Mouse (Mus musculus): ENCODE measurements around the gene Stk24. TPM values are rescaled to one million over a fixed set of nuclear protein-coding genes. Genes with fewer than 3 reads are reported as not detected.

The Stk24 gene
- total and polyA plus RNA-seq, 2 experiments from 2014 or later: 15.3 to 34.0 TPM

GRCm38 (mm10) chr14:121351737-121352136 lies 28.1 kb downstream of the Stk24 start:
- TF ChIP-seq CTCF (IDR thresholded peaks at IDR 0.05; ENCODE audit: low read depth): no peak
- no peak overlapping the region for H3K9ac ChIP-seq
- H3K4me1 ChIP-seq (ENCODE audit: insufficient read depth): no peaks in the 10 kb centered on the region
- ATAC-seq (no peak), DNase-seq (no peak)
- no peaks in the 10 kb centered on the region for H3K9me3 ChIP-seq (ENCODE audit: low read length)
- no peaks in the 10 kb centered on the region for H3K27me3 ChIP-seq (ENCODE audit: insufficient read depth, low read length)
- no peaks in the 10 kb centered on the region for H3K36me3 ChIP-seq (ENCODE audit: insufficient read depth)
- H3K4me3 ChIP-seq (ENCODE audit: low read depth, low read length): no peak overlapping the region
- WGBS: 66% methylated on average over 4 of the region's 4 CpGs
- no peak overlapping the region for H3K4me2 ChIP-seq (ENCODE audit: low read depth)
- H3K27ac ChIP-seq (ENCODE audit: low read depth, low read length): no peak overlapping the region

- H3K36me3 ChIP-seq (ENCODE audit: insufficient read depth): no peaks in the 10 kb centered on the region
- H3K4me2 ChIP-seq (ENCODE audit: low read depth): no peak overlapping the region
- H3K4me3 ChIP-seq (ENCODE audit: low read depth, low read length): no peak overlapping the region
- ATAC-seq (no peak), DNase-seq (no peak)
- H3K27me3 ChIP-seq (ENCODE audit: insufficient read depth, low read length): no peaks in the 10 kb centered on the region
- 77% methylated on average over 8 of the region's 8 CpGs for WGBS
- TF ChIP-seq CTCF (IDR thresholded peaks at IDR 0.05; ENCODE audit: low read depth): no peak
- no peaks in the 10 kb centered on the region for H3K4me1 ChIP-seq (ENCODE audit: insufficient read depth)
- H3K27ac ChIP-seq (ENCODE audit: low read depth, low read length): no peak overlapping the region
- H3K9me3 ChIP-seq (ENCODE audit: low read length): no peaks in the 10 kb centered on the region
- no peak overlapping the region for H3K9ac ChIP-seq
These were observed 29.8 kb downstream of the Stk24 start for GRCm38 (mm10) chr14:121350011-121350410.

GRCm38 (mm10) chr14:121349291-121349690 lies 30.5 kb downstream of the Stk24 start:
- DNase-seq: no peak
- H3K9ac ChIP-seq: no peak overlapping the region
- ATAC-seq: no peak
- no peak overlapping the region for H3K4me2 ChIP-seq (ENCODE audit: low read depth)
- WGBS: 90% methylated on average over 5 of the region's 5 CpGs
- no peaks in the 10 kb centered on the region for H3K9me3 ChIP-seq (ENCODE audit: low read length)
- H3K27me3 ChIP-seq (ENCODE audit: insufficient read depth, low read length): no peaks in the 10 kb centered on the region
- no peaks in the 10 kb centered on the region for H3K4me1 ChIP-seq (ENCODE audit: insufficient read depth)
- H3K36me3 ChIP-seq (ENCODE audit: insufficient read depth): no peaks in the 10 kb centered on the region
- no peak overlapping the region for H3K27ac ChIP-seq (ENCODE audit: low read depth, low read length)
- no peak for TF ChIP-seq CTCF (IDR thresholded peaks at IDR 0.05; ENCODE audit: low read depth)
- H3K4me3 ChIP-seq (ENCODE audit: low read depth, low read length): no peak overlapping the region

- H3K9me3 ChIP-seq (ENCODE audit: low read length): no peaks in the 10 kb centered on the region
These were observed 31.6 kb downstream of the Stk24 start for GRCm38 (mm10) chr14:121348256-121348655.

GRCm38 (mm10) chr14:121347134-121347533 lies 32.7 kb downstream of the Stk24 start:
- Histone ChIP-seq H3K9ac (no peak overlapping the region), H3K9me3 (ENCODE audit: low read length) (no peaks in the 10 kb centered on the region), H3K36me3 (ENCODE audit: insufficient read depth) (no peaks in the 10 kb centered on the region), H3K4me3 (ENCODE audit: low read depth, low read length) (no peak overlapping the region), H3K27me3 (ENCODE audit: insufficient read depth, low read length) (no peaks in the 10 kb centered on the region), H3K27ac (ENCODE audit: low read depth, low read length) (no peak overlapping the region), H3K4me1 (ENCODE audit: insufficient read depth) (no peaks in the 10 kb centered on the region), H3K4me2 (ENCODE audit: low read depth) (no peak overlapping the region)
- no peak for TF ChIP-seq CTCF (IDR thresholded peaks at IDR 0.05; ENCODE audit: low read depth)
- no peak for ATAC-seq
- WGBS: 84% methylated on average over 10 of the region's 10 CpGs
- DNase-seq: no peak

More at GRCm38 (mm10) chr14:121348256-121348655, 31.6 kb downstream of the Stk24 start:
- Histone ChIP-seq H3K27me3 (ENCODE audit: insufficient read depth, low read length) (no peaks in the 10 kb centered on the region), H3K36me3 (ENCODE audit: insufficient read depth) (no peaks in the 10 kb centered on the region), H3K27ac (ENCODE audit: low read depth, low read length) (no peak overlapping the region), H3K4me3 (ENCODE audit: low read depth, low read length) (no peak overlapping the region), H3K4me2 (ENCODE audit: low read depth) (no peak overlapping the region), H3K4me1 (ENCODE audit: insufficient read depth) (no peaks in the 10 kb centered on the region), H3K9ac (no peak overlapping the region)
- 49% methylated on average over 8 of the region's 8 CpGs for WGBS
- DNase-seq (no peak), ATAC-seq (peak; percentile 51)
- TF ChIP-seq CTCF (IDR thresholded peaks at IDR 0.05; ENCODE audit: low read depth): no peak

- WGBS: 68% methylated on average over 4 of the region's 4 CpGs
- no peaks in the 10 kb centered on the region for H3K4me1 ChIP-seq (ENCODE audit: insufficient read depth)
- H3K9me3 ChIP-seq (ENCODE audit: low read length): no peaks in the 10 kb centered on the region
- no peak overlapping the region for H3K4me2 ChIP-seq (ENCODE audit: low read depth)
- TF ChIP-seq CTCF (IDR thresholded peaks at IDR 0.05; ENCODE audit: low read depth): no peak
- H3K4me3 ChIP-seq (ENCODE audit: low read depth, low read length): no peak overlapping the region
- no peak overlapping the region for H3K27ac ChIP-seq (ENCODE audit: low read depth, low read length)
- ATAC-seq (no peak), DNase-seq (no peak)
- no peaks in the 10 kb centered on the region for H3K36me3 ChIP-seq (ENCODE audit: insufficient read depth)
- H3K9ac ChIP-seq: no peak overlapping the region
- H3K27me3 ChIP-seq (ENCODE audit: insufficient read depth, low read length): no peaks in the 10 kb centered on the region
These were observed 33.2 kb downstream of the Stk24 start for GRCm38 (mm10) chr14:121346654-121347053.

GRCm38 (mm10) chr14:121346053-121346452 lies 33.8 kb downstream of the Stk24 start:
- peak; percentile 55 for TF ChIP-seq CTCF (IDR thresholded peaks at IDR 0.05; ENCODE audit: low read depth)
- Histone ChIP-seq H3K4me1 (ENCODE audit: insufficient read depth) (no peaks in the 10 kb centered on the region), H3K4me3 (ENCODE audit: low read depth, low read length) (no peak overlapping the region), H3K9me3 (ENCODE audit: low read length) (no peaks in the 10 kb centered on the region), H3K27ac (ENCODE audit: low read depth, low read length) (no peak overlapping the region), H3K27me3 (ENCODE audit: insufficient read depth, low read length) (no peaks in the 10 kb centered on the region), H3K4me2 (ENCODE audit: low read depth) (no peak overlapping the region), H3K36me3 (ENCODE audit: insufficient read depth) (no peaks in the 10 kb centered on the region), H3K9ac (no peak overlapping the region)
- DNase-seq (no peak), ATAC-seq (no peak)
- 82% methylated on average over 4 of the region's 4 CpGs for WGBS

GRCm38 (mm10) chr14:121344928-121345327 lies 34.9 kb downstream of the Stk24 start:
- DNase-seq (no peak), ATAC-seq (no peak)

More at GRCm38 (mm10) chr14:121344928-121345327, 34.9 kb downstream of the Stk24 start:
- no peak overlapping the region for H3K27ac ChIP-seq (ENCODE audit: low read depth, low read length)
- H3K27me3 ChIP-seq (ENCODE audit: insufficient read depth, low read length): no peaks in the 10 kb centered on the region
- H3K4me1 ChIP-seq (ENCODE audit: insufficient read depth): no peaks in the 10 kb centered on the region
- WGBS: 74% methylated on average over 5 of the region's 5 CpGs
- H3K36me3 ChIP-seq (ENCODE audit: insufficient read depth): no peaks in the 10 kb centered on the region
- H3K4me3 ChIP-seq (ENCODE audit: low read depth, low read length): no peak overlapping the region
- no peaks in the 10 kb centered on the region for H3K9me3 ChIP-seq (ENCODE audit: low read length)
- no peak overlapping the region for H3K9ac ChIP-seq
- TF ChIP-seq CTCF (IDR thresholded peaks at IDR 0.05; ENCODE audit: low read depth): no peak
- H3K4me2 ChIP-seq (ENCODE audit: low read depth): no peak overlapping the region
